Mouse (Mus musculus) kidney, postnatal 4 days (tissue): ENCODE results near the gene Osbpl3.

Source experiments
- DNase-seq, 2 experiments: peaks; one replicate each; pipeline ENCODE4 v3.0.0; 2021; ENCODE audit warnings: mixed read lengths in 2 of 2

Osbpl3 gene

GRCm38 (mm10) chr6:50328901-50329300 is 127.1 kb downstream of the Osbpl3 start:
- DNase-seq = peak; percentile 18 to 31

DNA sequence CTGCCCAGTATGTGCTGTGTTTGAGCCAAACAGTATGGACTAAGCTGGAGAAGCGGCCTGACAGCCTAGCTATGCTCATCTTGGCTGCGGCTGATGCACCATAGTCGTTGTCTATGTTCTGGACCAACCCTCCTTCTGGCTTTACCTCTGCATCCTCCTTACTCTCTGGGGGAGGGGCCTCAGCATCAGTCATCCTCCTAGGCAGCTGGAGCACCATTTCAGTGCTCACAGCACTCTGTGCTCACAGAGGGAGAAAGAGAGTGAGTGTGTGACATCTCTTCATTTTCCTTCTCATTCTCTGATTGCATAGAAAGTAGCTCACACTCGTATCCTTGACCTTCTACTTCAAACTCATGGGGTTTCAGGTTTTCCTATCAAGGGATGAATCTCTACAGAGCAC is 129.8 kb downstream of the Osbpl3 start:
- no peak for DNase-seq

GRCm38 (mm10) chr6:50325485-50325884 is 130.5 kb downstream of the Osbpl3 start:
- DNase-seq = no peak

- peak in 1 of 2 experiments; percentile 16 for DNase-seq
These were observed 133.4 kb downstream of the Osbpl3 start for GRCm38 (mm10) chr6:50322631-50323030.

DNA sequence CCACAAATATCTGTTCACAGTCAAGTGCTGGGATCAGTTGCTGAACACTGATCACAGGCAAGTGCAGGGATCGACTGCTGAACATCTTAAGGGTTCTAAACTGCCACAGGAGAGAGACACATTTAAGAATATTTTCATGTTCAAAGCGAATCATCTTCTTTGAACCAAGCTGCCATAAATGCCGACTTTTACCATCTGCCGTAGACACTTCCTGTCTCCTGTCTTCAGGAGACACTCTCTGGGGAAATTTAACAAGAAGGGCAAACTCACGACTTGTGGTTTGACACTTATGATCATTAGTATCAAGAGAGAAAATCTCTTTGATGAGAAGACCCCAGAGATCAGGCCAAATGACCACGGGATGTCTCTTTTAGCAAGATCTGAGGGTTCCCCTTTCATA is 134.3 kb downstream of the Osbpl3 start:
- DNase-seq = no peak

DNA sequence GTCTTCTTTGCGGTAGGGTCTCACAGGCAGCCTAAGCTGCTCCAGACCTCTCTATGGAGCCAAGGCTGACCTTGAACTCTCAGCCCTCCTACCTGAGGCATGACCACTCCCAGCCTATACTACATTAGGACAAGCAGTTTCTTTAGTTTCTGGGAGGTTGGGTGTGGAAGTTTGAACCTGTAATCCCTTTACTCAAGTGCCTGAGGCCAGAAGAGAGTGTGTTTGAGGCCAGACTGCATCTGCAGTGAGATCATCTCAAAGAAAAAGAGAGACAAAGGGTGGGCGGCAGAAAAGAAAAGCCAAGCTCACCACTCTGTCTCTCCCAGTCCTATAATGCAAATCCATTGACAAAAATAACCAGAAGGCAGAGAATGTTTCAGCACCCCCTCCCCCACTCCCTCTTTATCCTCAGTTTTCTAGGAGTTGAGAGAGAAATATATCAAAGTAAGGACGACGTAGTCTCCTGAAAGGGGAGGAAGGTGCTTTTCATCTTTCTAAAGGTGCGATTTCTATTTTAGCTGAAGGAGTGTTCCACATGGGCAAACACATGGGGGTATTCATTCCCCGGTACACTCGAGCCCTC is 137.3 kb downstream of the Osbpl3 start:
- no peak for DNase-seq

GRCm38 (mm10) chr6:50318150-50318549 is 137.9 kb downstream of the Osbpl3 start:
- DNase-seq = no peak

DNA sequence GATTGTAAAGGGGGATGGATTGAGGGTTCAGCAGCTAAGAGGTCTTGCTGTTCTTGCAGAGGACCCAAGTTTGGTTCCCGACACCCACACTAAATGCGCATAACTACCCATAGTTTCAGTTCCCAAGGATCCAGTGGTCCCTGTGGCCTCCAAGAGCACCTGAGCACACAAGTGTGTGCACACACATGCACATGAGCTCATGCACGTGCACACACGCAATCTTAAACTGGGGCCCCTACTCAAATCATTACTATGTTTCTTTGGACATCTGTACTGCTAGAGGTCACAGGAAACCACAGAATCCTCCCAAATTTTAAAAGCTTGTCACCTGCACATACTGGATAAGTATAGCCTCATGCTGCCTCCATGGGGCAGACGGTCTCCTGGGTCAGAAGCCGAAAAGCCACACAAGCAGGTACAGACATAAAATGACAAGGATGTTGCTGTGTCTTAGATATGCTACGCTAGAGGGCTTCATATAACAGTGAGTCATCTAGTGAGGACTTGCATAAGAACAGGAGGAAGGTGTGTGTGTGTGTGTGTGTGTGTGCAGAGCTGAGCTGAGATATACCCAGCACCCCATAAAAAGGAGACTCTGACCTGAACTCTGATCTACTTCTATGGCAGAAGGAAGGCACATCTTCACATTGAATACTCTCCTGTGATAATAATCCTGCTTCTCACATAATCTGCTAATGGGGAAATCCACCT is 139.1 kb downstream of the Osbpl3 start:
- no peak for DNase-seq

DNA sequence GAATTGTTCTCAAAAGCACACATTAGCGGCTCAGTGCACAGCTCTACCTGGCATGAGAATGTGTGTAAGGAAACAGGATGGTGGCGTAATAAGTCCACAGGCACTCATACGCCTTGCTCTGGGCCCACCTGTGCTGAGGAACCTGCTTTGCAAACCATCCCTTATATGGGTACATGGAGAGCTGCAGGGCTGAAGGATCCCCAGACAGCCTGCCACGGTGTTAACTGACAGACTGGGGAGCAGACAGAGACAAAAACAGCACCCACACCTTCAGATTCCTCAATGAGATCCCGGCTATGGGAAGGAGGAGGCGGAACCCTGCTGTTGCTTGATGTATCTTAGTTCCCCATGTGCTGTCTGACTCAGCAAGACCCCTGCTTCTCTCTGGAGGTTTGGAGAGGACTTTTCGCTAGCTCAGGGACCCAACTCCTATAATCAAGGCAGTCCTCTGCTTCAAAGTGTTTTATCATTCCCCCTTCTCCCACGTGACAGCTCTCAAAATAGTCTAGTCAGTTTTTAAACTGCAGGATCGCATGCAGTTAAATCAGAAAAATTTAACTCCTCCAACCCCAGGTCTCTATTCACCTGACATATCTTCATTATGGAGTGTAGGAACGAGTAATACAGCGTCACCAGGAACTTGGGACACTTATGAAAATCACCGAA is 141.5 kb downstream of the Osbpl3 start:
- DNase-seq = no peak

- peak; percentile 82 to 84 for DNase-seq
These were observed 143.4 kb downstream of the Osbpl3 start for GRCm38 (mm10) chr6:50312647-50313046.

DNA sequence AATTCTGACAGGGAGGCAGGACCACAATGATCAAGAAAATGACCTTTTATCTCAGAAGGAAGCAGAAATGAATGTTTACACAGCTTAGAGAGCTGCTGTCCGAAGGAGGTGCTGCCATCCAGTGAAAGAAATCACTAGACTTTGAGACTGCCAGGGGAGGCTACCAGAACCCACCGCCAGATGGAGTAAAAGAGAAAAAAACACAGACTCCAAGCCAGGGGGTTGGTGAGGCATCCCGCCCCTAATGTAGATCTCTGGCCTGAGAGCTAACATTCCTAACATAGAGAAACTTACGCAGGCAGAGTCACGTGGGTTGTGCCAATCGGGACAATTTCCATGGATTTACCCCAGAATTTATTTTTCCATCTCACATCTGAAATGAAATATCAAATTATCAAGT is 147.0 kb downstream of the Osbpl3 start:
- peak; percentile 69 to 72 for DNase-seq

GRCm38 (mm10) chr6:50306625-50307024 is 149.4 kb downstream of the Osbpl3 start:
- no peak for DNase-seq

- peak; percentile 87 to 89 for DNase-seq
These were observed 151.0 kb downstream of the Osbpl3 start for GRCm38 (mm10) chr6:50304949-50305491.

DNA sequence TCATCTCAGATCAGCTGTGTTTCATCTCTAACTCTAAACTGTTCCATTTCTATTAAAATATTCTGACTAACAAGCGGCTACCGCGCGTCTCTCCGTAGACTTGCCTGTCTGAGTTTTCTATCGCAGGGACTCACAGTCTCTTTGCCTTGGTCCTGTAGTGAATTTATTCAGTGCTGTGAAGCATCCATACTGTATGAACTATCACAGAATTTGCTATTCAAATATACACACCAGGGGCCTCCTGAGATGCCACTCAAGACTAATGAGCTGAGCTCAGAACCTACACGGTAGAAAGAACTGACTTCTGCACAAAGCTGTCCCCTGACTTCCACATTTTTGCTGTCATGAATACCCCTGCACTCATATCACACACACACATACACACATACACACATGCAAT is 154.9 kb downstream of the Osbpl3 start:
- no peak for DNase-seq

GRCm38 (mm10) chr6:50300622-50301021 is 155.4 kb downstream of the Osbpl3 start:
- DNase-seq = no peak

DNA sequence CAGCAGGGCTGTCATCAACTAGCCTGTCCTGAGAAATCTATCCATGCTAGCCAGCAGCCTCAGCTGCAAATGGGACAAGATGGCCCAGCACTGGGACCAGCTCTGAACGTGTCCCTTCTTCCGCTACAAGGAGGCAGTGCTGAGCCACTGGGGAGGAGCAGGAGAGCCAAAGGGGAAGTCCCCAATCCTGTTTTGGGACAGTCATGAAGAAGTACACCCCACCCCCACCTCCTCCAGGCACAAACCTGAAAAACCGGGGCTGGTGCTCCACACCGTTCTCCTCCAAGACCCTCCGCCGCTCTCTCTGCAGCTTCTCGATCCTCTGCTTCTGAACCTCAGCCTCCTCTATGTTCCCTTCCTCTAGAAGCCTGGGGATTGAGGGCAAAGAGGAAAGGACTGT is 156.9 kb downstream of the Osbpl3 start:
- DNase-seq = no peak

DNA sequence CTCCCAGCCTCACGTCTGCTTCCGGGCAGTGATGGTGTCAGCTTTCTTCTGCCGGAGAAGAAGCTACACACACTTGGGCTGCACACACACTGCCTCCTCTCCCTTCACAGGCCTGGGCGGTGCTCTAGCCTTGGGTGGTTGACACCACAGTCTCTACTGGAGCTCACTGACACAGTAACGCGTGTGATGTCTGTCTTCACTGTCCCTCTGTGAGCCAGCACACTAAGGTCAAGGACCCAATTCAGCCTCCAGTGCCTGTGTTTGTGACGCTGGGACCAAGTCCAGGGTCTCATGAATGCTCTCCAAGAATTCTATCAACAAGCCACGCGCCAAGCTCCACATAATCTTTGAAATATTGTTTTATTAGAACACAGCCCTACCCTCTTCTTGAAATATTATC is 158.3 kb downstream of the Osbpl3 start:
- DNase-seq = no peak

DNA sequence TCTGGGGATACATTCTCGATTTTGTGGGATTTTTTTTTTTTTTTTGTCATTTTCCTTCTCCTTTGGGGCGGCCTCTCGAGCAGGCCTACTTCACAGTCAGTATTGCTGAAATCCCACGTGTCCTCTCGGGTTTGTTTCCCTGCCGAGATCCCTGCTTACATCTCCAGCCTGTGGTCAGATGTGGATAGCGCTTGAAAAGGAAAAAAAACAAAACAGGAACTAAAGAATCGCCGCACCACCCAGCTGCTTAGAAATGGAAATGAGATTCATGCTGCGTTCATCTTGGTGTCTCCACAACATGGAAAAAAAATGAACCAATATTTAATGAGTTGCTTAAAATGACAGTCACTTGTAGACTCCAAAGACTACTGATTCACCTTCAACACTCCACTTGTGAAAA is 160.9 kb downstream of the Osbpl3 start:
- DNase-seq = no peak

DNA sequence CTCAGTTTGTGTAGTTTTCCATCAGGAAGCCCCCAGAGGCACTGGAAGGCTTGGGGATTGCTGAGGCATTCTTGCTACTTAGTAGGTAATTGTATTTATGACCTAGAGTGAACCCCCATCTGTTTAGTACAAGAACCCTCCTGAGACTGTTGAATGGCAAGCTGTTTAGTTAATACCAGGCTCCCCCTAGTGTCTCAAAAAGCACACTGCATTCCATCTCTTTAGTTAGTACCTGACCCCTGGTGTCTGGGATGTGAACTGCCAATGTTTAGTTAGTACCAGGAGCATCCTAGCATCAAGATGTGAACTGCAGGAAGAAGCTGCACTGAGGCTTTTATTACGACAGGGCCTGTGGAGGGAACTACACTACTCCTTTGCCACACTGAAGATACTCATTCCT is 161.9 kb downstream of the Osbpl3 start:
- peak; percentile 64 to 81 for DNase-seq

DNA sequence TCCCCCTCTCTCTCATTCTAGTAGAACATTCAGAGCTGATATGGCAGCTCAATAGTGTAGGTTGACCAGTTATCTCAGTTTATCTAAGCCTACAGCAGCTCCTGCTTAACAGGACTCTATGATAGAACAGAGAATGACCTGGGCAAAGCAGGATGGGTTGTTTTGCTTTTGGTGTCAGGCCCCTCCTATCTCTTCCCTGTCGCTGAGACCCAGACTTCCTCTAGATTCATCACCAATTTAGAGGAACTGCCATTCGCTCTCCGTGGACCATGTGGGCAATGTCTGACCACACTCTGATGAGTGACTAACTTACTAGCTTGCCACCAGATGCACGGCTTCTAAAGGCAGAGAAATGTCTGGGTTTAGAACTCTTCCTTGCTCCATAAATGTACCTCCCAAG is 164.4 kb downstream of the Osbpl3 start:
- no peak for DNase-seq

DNA sequence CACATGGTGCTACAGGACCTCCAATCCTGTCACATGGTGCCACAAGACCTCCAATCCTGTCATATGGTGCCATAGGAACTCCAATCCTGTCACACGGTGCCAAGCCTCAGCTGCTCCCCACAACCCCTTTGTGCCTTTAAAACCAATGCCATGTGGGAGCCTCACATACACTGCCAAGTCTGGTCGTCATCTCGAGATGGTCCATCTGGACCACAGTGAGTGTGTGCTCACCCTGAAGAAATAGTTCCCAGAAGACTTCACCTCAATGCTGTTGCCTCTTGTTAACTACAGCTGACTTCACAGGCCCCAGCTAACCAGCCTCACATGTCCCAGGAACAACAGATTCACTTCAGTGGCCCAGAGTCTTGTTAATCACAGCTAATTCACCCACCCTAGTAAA is 169.1 kb downstream of the Osbpl3 start:
- DNase-seq = no peak

- no peak for DNase-seq
These were observed 176.4 kb downstream of the Osbpl3 start for GRCm38 (mm10) chr6:50279642-50280041.

DNA sequence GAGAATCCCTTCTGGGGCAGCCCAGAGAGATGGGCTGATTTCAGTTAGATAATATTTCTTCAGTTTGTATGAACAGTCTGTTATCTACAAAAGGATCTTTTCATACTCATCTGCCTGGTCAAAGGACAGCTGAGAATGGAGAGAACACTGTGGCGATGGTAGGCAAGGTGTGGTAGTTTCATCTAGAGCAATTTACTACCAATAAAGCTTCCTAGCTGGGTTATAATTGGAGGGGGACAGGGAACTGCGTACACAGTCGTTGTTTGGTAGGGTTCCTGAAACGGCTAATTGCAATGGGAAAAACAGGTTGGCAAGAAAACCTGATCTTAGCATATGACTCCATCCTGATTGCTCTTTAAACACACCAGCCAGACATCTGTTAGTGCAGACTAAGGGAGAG is 182.1 kb downstream of the Osbpl3 start:
- DNase-seq = no peak

- no peak for DNase-seq
These were observed 182.6 kb downstream of the Osbpl3 start for GRCm38 (mm10) chr6:50273416-50273815.
